Mouse (Mus musculus): Measurements from ENCODE around the gene Vmp1.

DNA sequence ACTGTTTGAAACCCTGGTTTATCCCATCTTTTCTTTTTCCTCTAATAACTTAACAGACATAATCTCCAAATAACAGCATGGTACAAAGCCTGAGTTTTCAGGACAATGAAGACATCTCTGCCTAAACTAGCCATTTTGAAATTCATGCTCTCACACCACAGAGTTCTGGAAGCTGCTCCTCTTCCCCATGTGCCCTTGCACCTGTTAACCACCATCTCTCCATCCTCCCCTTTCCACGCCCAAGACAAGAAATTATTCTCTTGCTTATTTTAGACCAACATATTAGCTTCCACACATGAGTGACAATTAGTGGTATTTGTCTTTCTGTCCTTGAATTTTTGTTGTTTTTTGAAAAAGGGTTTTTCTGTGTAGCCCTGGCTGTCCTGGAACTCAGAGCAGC lies 71.6 kb downstream of the Vmp1 start:
- no peak for TF ChIP-seq CTCF (IDR thresholded peaks at IDR 0.05; ENCODE audit: borderline replicate concordance, extremely low read depth, insufficient read depth, insufficient read length)
- no peak for TF ChIP-seq POLR2A (IDR thresholded peaks at IDR 0.05; ENCODE audit: borderline replicate concordance, extremely low read depth, insufficient read depth, insufficient read length, poor library complexity, severe bottlenecking)

Data from brain, embryonic 14.5 days (tissue).